Mouse (Mus musculus) erythroblast, embryonic 14.5 days (primary cell): ENCODE data around the gene Zfp346.

Experiments
- GATA1 ChIP-seq: IDR thresholded peaks from 2 replicates; pipeline ENCODE4 v1.6.1; 2012; ENCODE audit warnings: low read length, inconsistent platforms, mixed read lengths
- TAL1 ChIP-seq: IDR thresholded peaks from 3 replicates; pipeline ENCODE4 v1.6.1; 2012; ENCODE audit warnings: low read length, inconsistent platforms, mixed read lengths

DNA sequence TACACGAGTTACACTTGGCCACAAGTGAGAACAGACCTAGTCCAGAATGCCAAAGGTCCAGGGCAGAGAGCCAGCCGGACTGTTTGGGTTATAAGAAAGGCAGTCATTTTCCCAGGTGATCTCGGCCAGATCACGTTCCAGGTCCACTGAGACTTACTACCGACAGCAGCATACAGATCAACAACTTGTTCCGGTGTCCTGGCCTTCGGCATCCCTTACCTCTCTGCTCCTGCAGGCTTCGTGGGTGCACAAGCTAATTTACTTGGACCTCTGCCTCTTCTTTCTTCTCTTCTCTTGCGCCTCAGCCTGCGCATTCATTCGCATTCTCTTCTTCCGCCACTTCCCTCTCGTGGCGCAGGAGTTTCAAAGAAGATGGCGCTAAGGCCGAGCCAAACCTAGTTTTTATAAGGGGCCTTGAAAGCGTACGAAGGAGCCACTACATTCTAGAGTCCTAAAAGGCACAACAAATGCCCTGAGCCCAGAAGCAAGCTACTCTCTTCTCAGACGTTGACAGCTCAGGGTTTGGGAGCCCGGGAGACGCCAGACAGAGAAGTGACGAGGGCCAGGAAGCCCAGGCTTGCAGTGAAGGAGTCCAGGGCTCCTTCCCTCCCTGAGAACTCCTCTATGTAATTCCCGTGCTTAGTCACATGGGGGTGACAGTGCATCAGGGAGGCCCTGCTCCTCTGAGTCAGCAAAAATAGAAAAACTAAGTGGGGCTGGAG lies 77.2 kb downstream of the Zfp346 start:
- TF ChIP-seq GATA1 = no peak
- TF ChIP-seq TAL1 = no peak
